Mouse (Mus musculus) ES-Bruce4 (cell line): ENCODE measurements around the gene Cela3b.
A peak's percentile ranks its signal among the peaks of the same experiment; 100 is the strongest.

Experiments
- CTCF ChIP-seq: IDR thresholded peaks from one replicate; pipeline ENCODE4 v1.8.1; 2011; ENCODE audit warnings: low read depth, low read length
- EP300 ChIP-seq: IDR thresholded peaks from 2 replicates; pipeline ENCODE4 v1.6.1; 2011; ENCODE audit warnings: low read depth, low read length; ENCODE audit not compliant: insufficient read depth
- POLR2A ChIP-seq: IDR thresholded peaks from one replicate; pipeline ENCODE4 v1.8.1; 2011; ENCODE audit warnings: low read length; ENCODE audit not compliant: insufficient read depth

DNA sequence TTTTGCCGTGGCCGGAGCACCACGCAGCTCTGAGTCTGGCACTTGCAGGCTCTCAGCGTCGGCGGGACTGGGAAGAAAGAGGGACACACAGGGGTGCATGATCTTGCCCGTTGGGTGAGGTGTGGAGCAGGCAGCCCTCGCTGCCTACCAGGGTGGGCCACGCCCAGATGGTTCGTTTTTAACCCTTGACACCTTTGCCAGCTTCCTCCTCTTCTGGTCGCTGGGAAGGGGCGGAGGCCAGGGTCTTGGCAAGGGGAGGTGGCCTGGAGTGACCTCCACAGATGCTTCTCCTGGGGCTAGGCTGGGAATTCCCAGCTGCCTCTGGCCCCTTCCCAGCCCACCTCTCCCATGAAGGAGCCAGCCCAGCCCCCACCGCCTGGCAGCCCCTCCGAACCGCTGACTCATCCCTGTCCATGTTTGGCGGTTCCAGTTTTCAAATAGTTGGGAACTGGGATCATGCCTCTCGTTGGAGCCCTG, 46.5 kb upstream of the Cela3b start:
- TF ChIP-seq CTCF, result no peak
- no peak for TF ChIP-seq POLR2A
- 0 out of 2 replicates have a peak, but pooled peaks have one; percentile 58 for TF ChIP-seq EP300
